Mouse (Mus musculus): ENCODE data around the gene Gm27029. TPM values are rescaled to one million over a fixed set of nuclear protein-coding genes. Genes with fewer than 3 reads are reported as not detected.

Gm27029 gene
- polyA plus RNA-seq, 1 experiment from 2014 or later, result 11.5 TPM

GRCm38 (mm10) chr11:101424925-101425813 lies 573 bp upstream of the Gm27029 start, which contains the start of the genes Rundc1 and Ptges3l:
Gene Rundc1, plus strand, starts transcription at chr11:101425085.
Gene Ptges3l, minus strand, starts transcription at chr11:101425333.
- DNase-seq (ENCODE audit: low spot score) (peak; percentile 100), ATAC-seq (ENCODE audit: insufficient number of reproducible peaks, low FRiP score, low TSS enrichment, low read depth) (peak; percentile 92)
- Histone ChIP-seq H3K9ac (ENCODE audit: low read length) (peak within 1 kb of the TSS; percentile 78), H3K4me2 (ENCODE audit: low read depth, severe bottlenecking) (peak within 1 kb of the TSS; percentile 96), H3K27ac (replicated peaks; ENCODE audit: low read depth, low read length) (peak within 1 kb of the TSS; percentile 52; the same call in 1 of the 2 replicates), H3K9me3 (ENCODE audit: control insufficient read depth, low read length) (no peaks in the 10 kb centered on the region), H3K4me1 (ENCODE audit: control insufficient read depth, insufficient read depth, low read length) (0 out of 2 replicates have a peak, but pooled peaks cover 7% of the 10 kb centered on the region), H3K4me3 (ENCODE audit: low read depth, low read length) (peak within 1 kb of the TSS; percentile 98), H3K27me3 (ENCODE audit: control insufficient read depth, insufficient read depth, low read length) (no peaks in the 10 kb centered on the region), H3K36me3 (ENCODE audit: control insufficient read depth, insufficient read depth, low read length) (peaks cover 3% of the 10 kb centered on the region; the same call in 1 of the 2 replicates)
- WGBS, result under 1% methylated on average over 80 of the region's 81 CpGs

- Histone ChIP-seq H3K27me3 (ENCODE audit: control insufficient read depth, insufficient read depth, low read length) (no peaks in the 10 kb centered on the region), H3K4me3 (ENCODE audit: low read depth, low read length) (no peak overlapping the region), H3K27ac (replicated peaks; ENCODE audit: low read depth, low read length) (no peak overlapping the region), H3K9ac (ENCODE audit: low read length) (no peak overlapping the region), H3K36me3 (ENCODE audit: control insufficient read depth, insufficient read depth, low read length) (no peaks in the 10 kb centered on the region), H3K4me2 (ENCODE audit: low read depth, severe bottlenecking) (no peak overlapping the region), H3K4me1 (ENCODE audit: control insufficient read depth, insufficient read depth, low read length) (no peaks in the 10 kb centered on the region), H3K9me3 (ENCODE audit: control insufficient read depth, low read length) (no peaks in the 10 kb centered on the region)
- DNase-seq (ENCODE audit: low spot score), result no peak
- 88% methylated on average over 5 of the region's 5 CpGs for WGBS
- no peak for ATAC-seq (ENCODE audit: insufficient number of reproducible peaks, low FRiP score, low TSS enrichment, low read depth)
These were observed 4.4 kb downstream of the Gm27029 start for GRCm38 (mm10) chr11:101420148-101420547.

GRCm38 (mm10) chr11:101419610-101420009 lies 5.0 kb downstream of the Gm27029 start:
- no peak for DNase-seq (ENCODE audit: low spot score)

DNA sequence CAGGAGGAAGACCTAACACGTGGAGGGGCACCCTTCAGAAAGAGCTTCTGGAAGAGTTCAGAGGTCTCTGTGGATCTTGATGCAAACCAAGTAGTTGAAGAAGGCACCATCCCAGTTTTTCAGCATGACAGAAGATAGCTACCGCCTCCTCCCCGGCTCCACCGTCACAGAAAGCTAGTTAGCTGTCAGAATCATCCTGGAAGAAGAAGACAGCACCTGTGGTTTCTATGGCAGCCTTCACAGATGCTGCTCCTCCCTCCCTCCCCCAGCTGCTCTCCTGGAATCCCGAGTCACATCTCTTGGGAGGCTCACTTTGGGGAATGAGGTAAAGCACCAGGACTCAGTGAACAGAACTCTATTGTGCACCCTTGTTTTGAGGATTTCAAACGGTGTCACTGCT lies 5.6 kb downstream of the Gm27029 start:
- H3K27ac ChIP-seq (replicated peaks; ENCODE audit: low read depth, low read length), result no peak overlapping the region
- no peak overlapping the region for H3K9ac ChIP-seq (ENCODE audit: low read length)
- DNase-seq (ENCODE audit: low spot score) (no peak), ATAC-seq (ENCODE audit: insufficient number of reproducible peaks, low FRiP score, low TSS enrichment, low read depth) (no peak)
- H3K4me1 ChIP-seq (ENCODE audit: control insufficient read depth, insufficient read depth, low read length), result no peaks in the 10 kb centered on the region
- no peak overlapping the region for H3K4me3 ChIP-seq (ENCODE audit: low read depth, low read length)
- H3K36me3 ChIP-seq (ENCODE audit: control insufficient read depth, insufficient read depth, low read length), result no peaks in the 10 kb centered on the region
- no peak overlapping the region for H3K4me2 ChIP-seq (ENCODE audit: low read depth, severe bottlenecking)
- no peaks in the 10 kb centered on the region for H3K9me3 ChIP-seq (ENCODE audit: control insufficient read depth, low read length)
- no peaks in the 10 kb centered on the region for H3K27me3 ChIP-seq (ENCODE audit: control insufficient read depth, insufficient read depth, low read length)
- WGBS, result 59% methylated on average over 6 of the region's 6 CpGs

More at GRCm38 (mm10) chr11:101419610-101420009, 5.0 kb downstream of the Gm27029 start:
- Histone ChIP-seq H3K36me3 (ENCODE audit: control insufficient read depth, insufficient read depth, low read length) (no peaks in the 10 kb centered on the region), H3K27me3 (ENCODE audit: control insufficient read depth, insufficient read depth, low read length) (no peaks in the 10 kb centered on the region), H3K4me2 (ENCODE audit: low read depth, severe bottlenecking) (no peak overlapping the region), H3K4me3 (ENCODE audit: low read depth, low read length) (no peak overlapping the region), H3K4me1 (ENCODE audit: control insufficient read depth, insufficient read depth, low read length) (no peaks in the 10 kb centered on the region), H3K27ac (replicated peaks; ENCODE audit: low read depth, low read length) (no peak overlapping the region), H3K9ac (ENCODE audit: low read length) (no peak overlapping the region), H3K9me3 (ENCODE audit: control insufficient read depth, low read length) (no peaks in the 10 kb centered on the region)
- 19% methylated on average over 3 of the region's 3 CpGs for WGBS
- ATAC-seq (ENCODE audit: insufficient number of reproducible peaks, low FRiP score, low TSS enrichment, low read depth), result no peak

DNA sequence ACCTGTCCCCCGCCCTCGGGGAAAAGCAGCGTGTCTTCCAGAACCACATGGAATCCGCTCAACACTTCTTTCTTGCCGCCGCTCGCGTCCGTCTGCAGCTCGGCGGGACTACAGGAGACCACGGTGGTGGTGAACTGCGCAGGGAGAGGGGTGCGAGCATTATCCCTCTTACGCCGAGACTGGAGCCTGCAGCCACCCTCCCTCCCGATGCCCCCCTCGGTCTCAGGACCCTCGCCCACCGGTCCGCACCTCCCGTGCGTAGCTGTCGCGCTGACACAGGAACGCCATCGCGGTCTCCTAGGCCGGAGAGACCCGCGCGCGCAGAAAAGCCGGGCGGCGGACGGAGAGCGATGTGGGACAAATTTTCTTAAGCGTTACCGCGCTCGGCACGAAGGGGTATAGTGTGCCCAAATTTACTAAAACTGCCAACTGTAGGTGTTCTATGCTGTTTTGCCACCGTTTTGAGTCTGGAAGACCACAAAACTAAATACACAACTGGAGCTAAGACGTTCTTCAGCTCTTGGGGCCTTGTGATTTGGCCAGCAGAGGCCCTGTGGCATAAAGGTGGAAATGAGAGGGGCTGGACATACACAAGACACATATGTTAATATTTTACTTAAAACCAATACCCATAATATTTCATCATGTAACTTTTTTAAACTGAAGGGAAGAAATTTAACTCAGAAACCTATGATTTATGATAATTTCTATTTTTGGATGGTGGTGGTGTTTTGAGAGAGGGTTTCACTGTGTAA lies 7.3 kb downstream of the Gm27029 start, which contains the start of gene Aarsd1:
Gene Aarsd1, minus strand, starts transcription at position 515 of the 755 bp plus-strand sequence.
- H3K9me3 ChIP-seq (ENCODE audit: control insufficient read depth, low read length), result no peaks in the 10 kb centered on the region
- peak within 1 kb of the TSS; percentile 90 for H3K9ac ChIP-seq (ENCODE audit: low read length)
- under 1% methylated on average over 45 of the region's 45 CpGs for WGBS
- peak; percentile 95 for DNase-seq (ENCODE audit: low spot score)
- no peak within 1 kb of the TSS for H3K27ac ChIP-seq (replicated peaks; ENCODE audit: low read depth, low read length)
- H3K4me2 ChIP-seq (ENCODE audit: low read depth, severe bottlenecking), result peak within 1 kb of the TSS; percentile 62
- H3K4me3 ChIP-seq (ENCODE audit: low read depth, low read length), result peak within 1 kb of the TSS; percentile 86
- no peaks in the 10 kb centered on the region for H3K4me1 ChIP-seq (ENCODE audit: control insufficient read depth, insufficient read depth, low read length)
- peaks cover 8% of the 10 kb centered on the region; the same call in 1 of the 2 replicates for H3K36me3 ChIP-seq (ENCODE audit: control insufficient read depth, insufficient read depth, low read length)
- no peaks in the 10 kb centered on the region for H3K27me3 ChIP-seq (ENCODE audit: control insufficient read depth, insufficient read depth, low read length)
- peak; percentile 74; the same call in 1 of the 2 replicates for ATAC-seq (ENCODE audit: insufficient number of reproducible peaks, low FRiP score, low TSS enrichment, low read depth)

- DNase-seq (ENCODE audit: low spot score) (peak; percentile 28), ATAC-seq (ENCODE audit: insufficient number of reproducible peaks, low FRiP score, low TSS enrichment, low read depth) (no peak)
- Histone ChIP-seq H3K4me1 (ENCODE audit: control insufficient read depth, insufficient read depth, low read length) (no peaks in the 10 kb centered on the region), H3K4me2 (ENCODE audit: low read depth, severe bottlenecking) (peak overlapping the region; percentile 62), H3K27ac (replicated peaks; ENCODE audit: low read depth, low read length) (no peak overlapping the region), H3K36me3 (ENCODE audit: control insufficient read depth, insufficient read depth, low read length) (peaks cover 9% of the 10 kb centered on the region; the same call in 1 of the 2 replicates), H3K27me3 (ENCODE audit: control insufficient read depth, insufficient read depth, low read length) (no peaks in the 10 kb centered on the region), H3K9me3 (ENCODE audit: control insufficient read depth, low read length) (no peaks in the 10 kb centered on the region), H3K9ac (ENCODE audit: low read length) (peak overlapping the region; percentile 90), H3K4me3 (ENCODE audit: low read depth, low read length) (peak overlapping the region; percentile 86)
- 3% methylated on average over 11 of the region's 11 CpGs for WGBS
These were observed 8.0 kb downstream of the Gm27029 start for GRCm38 (mm10) chr11:101416433-101417100.

- no peak overlapping the region for H3K4me2 ChIP-seq (ENCODE audit: low read depth, severe bottlenecking)
- H3K4me3 ChIP-seq (ENCODE audit: low read depth, low read length), result no peak overlapping the region
- no peaks in the 10 kb centered on the region for H3K4me1 ChIP-seq (ENCODE audit: control insufficient read depth, insufficient read depth, low read length)
- no peak for DNase-seq (ENCODE audit: low spot score)
- H3K9ac ChIP-seq (ENCODE audit: low read length), result no peak overlapping the region
- WGBS, result 90% methylated on average over 2 of the region's 2 CpGs
- peaks cover 15% of the 10 kb centered on the region; the same call in 1 of the 2 replicates for H3K36me3 ChIP-seq (ENCODE audit: control insufficient read depth, insufficient read depth, low read length)
- H3K9me3 ChIP-seq (ENCODE audit: control insufficient read depth, low read length), result no peaks in the 10 kb centered on the region
- no peak overlapping the region for H3K27ac ChIP-seq (replicated peaks; ENCODE audit: low read depth, low read length)
- ATAC-seq (ENCODE audit: insufficient number of reproducible peaks, low FRiP score, low TSS enrichment, low read depth), result no peak
- no peaks in the 10 kb centered on the region for H3K27me3 ChIP-seq (ENCODE audit: control insufficient read depth, insufficient read depth, low read length)
These were observed 9.3 kb downstream of the Gm27029 start for GRCm38 (mm10) chr11:101415306-101415705.

DNA sequence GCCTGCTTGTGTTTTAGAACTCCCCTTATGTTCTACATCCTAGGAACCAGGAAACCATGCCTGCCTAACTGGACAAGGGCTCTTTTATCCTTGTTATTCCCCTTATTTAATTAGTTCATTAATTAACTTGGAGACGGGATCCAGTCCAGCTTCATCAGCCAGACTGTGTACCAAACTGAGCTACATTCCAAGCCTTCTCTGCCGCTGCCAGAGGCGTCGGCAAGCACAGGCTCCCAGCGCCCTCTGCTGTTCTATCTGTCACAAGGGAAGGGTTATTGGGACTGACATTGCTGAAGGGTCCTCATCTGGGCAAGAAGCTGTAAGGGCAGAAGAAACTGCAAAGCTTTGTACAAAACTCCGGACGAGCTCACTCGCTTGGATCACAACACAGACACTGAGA lies 29.5 kb downstream of the Gm27029 start:
- ATAC-seq (ENCODE audit: insufficient number of reproducible peaks, low FRiP score, low TSS enrichment, low read depth), result no peak
- H3K9ac ChIP-seq (ENCODE audit: low read length), result no peak overlapping the region
- no peaks in the 10 kb centered on the region for H3K4me1 ChIP-seq (ENCODE audit: control insufficient read depth, insufficient read depth, low read length)
- H3K27ac ChIP-seq (replicated peaks; ENCODE audit: low read depth, low read length), result no peak overlapping the region
- H3K9me3 ChIP-seq (ENCODE audit: control insufficient read depth, low read length), result no peaks in the 10 kb centered on the region
- WGBS, result 10% methylated on average over 8 of the region's 8 CpGs
- no peaks in the 10 kb centered on the region for H3K27me3 ChIP-seq (ENCODE audit: control insufficient read depth, insufficient read depth, low read length)
- no peak overlapping the region for H3K4me3 ChIP-seq (ENCODE audit: low read depth, low read length)
- H3K36me3 ChIP-seq (ENCODE audit: control insufficient read depth, insufficient read depth, low read length), result no peaks in the 10 kb centered on the region
- DNase-seq (ENCODE audit: low spot score), result peak; percentile 82
- no peak overlapping the region for H3K4me2 ChIP-seq (ENCODE audit: low read depth, severe bottlenecking)
